9 mouse cellular contexts compared by ENCODE assay signal in genomic region chr10:30587037-30587436, GRCm38 (mm10). TPM values are rescaled to one million over a fixed set of nuclear protein-coding genes. Genes with fewer than 3 reads are reported as not detected.
DNase-seq lines count a peak whose midpoint lies in the region; ATAC-seq and TF ChIP-seq lines count a peak whose summit lies in the region.
"Had no signal": no experiment of that assay in that cellular context is flagged by ENCODE, and none has a peak within 500 bp of the region (broad histone marks: within the 10 kb centered on the region; RNA-seq: fewer than 3 reads in every experiment).

No protein-coding gene starts in this region.

- peak; percentile 10 for DNase-seq in embryo, embryonic 11 days
- DNase-seq in embryo, embryonic 10 days (ENCODE audit: low spot score) = no peak
- peak; percentile 37 to 70 for DNase-seq in left cerebral cortex, postnatal 25 days (ENCODE audit: low spot score in 2 of 2)
- DNase-seq in left cerebral cortex, adult 11 months (ENCODE audit: low spot score) = no peak
- DNase-seq in Patski (ENCODE audit: low read depth, low spot score) = no peak
- DNase-seq in adrenal gland, adult 2 months = no peak

- CTCF ChIA-PET in Patski (lab: Charles Lee) = interaction anchor here (1.0 to 1.9 kb wide), 5 partner anchors 9 to 27 kb away, joined by 3 to 12 read pairs (median 5); partner anchors contain the start of gene Trmt11

- peak; percentile 65 for ATAC-seq in Patski
- peak; percentile 28 for ATAC-seq in inflammation-experienced regulatory T-cells, adult 6 months
- no peak for ATAC-seq in erythroid progenitor cell, adult 5-6 weeks (replicated peaks; ENCODE audit: low FRiP score, poor library complexity, severe bottlenecking)

- POLR2A ChIA-PET in Patski (lab: Charles Lee) = no interaction called here

- intact Hi-C loops in left cerebral cortex, postnatal 25 days (cut with DNase I) = loop anchor here (2.0 kb wide), 1 partner anchor 1054 kb away; no protein-coding TSS in a partner anchor

- no peaks in the 10 kb centered on the region for H3K27me3 ChIP-seq in Patski
- H3K27me3 ChIP-seq: limb, embryonic 12.5 days had no signal

- in situ Hi-C loops in Patski (cut with MboI; ENCODE audit: low pct_unique_long_range_greater_than_20kb) = loop anchor here (25.0 kb wide), 2 partner anchors 400 to 1050 kb away; partner anchors contain the start of gene Rspo3

- peak; percentile 29 for TF ChIP-seq CTCF in Patski (IDR thresholded peaks at IDR 0.05)

RNA-seq across cellular contexts. Expression of gene Trmt11, which starts 13.5 kb away (rescaled TPM):
- total RNA-seq in left cerebral cortex, postnatal 25 days (2021) = 1 to 10 TPM; 8.1 to 8.4 TPM
- 11.6 TPM for polyA plus RNA-seq in Patski (2021)
- 10 to 100 TPM; 43.4 to 54.5 (median 44.6) TPM for polyA plus RNA-seq in inflammation-experienced regulatory T-cells, adult 6 months (2017; shearing (Covaris generic))
- total RNA-seq in erythroid progenitor cell, adult 5-6 weeks (2015; ENCODE audit: low replicate concordance) = 9.6 and 13.0 TPM in 2 replicates
- total RNA-seq in erythroid progenitor cell, adult 5-6 weeks (2017; ENCODE audit: low replicate concordance) = 11.4 and 26.8 TPM in 2 replicates
- 1 to 10 TPM; 8.4 to 10.0 TPM for total RNA-seq in adrenal gland, adult 2 months (2021)
- polyA plus RNA-seq in adrenal gland, adult 2 months (2012; rRNA removed) = 0.21 and 0.28 TPM in 2 replicates

RNA-seq across cellular contexts. Expression of gene Hint3, which starts 42.4 kb away (rescaled TPM):
- 10 to 100 TPM; 38.8 to 48.3 TPM for total RNA-seq in left cerebral cortex, postnatal 25 days (2021)
- polyA plus RNA-seq in Patski (2021) = 19.0 TPM
- polyA plus RNA-seq in inflammation-experienced regulatory T-cells, adult 6 months (2017; shearing (Covaris generic)) = 10 to 100 TPM; 41.1 to 53.5 (median 46.3) TPM
- total RNA-seq in erythroid progenitor cell, adult 5-6 weeks (2015; ENCODE audit: low replicate concordance) = 12.6 and 15.5 TPM in 2 replicates
- total RNA-seq in erythroid progenitor cell, adult 5-6 weeks (2017; ENCODE audit: low replicate concordance) = 11.9 and 17.5 TPM in 2 replicates
- total RNA-seq in adrenal gland, adult 2 months (2021) = 10 to 100 TPM; 39.1 to 48.1 TPM
- 6.7 and 8.0 TPM in 2 replicates for polyA plus RNA-seq in adrenal gland, adult 2 months (2012; rRNA removed)

Comparison
In these comparisons a context has a peak if more than half of its experiments do, and no peak if none do; other contexts are left out.
1. DNase-seq: peak in embryo, embryonic 11 days (single experiment) and left cerebral cortex, postnatal 25 days (2 of 2); none in embryo, embryonic 10 days (single experiment), left cerebral cortex, adult 11 months (single experiment), Patski (single experiment) and adrenal gland, adult 2 months (single experiment).